Mouse (Mus musculus): ENCODE measurements around the gene Negr1. TPM values are rescaled to one million over a fixed set of nuclear protein-coding genes. Genes with fewer than 3 reads are reported as not detected.

Negr1 gene
- total RNA-seq, 2 experiments from 2014 or later = 0.56 TPM

GRCm38 (mm10) chr3:156606846-156607245 lies 45.3 kb downstream of the Negr1 start:
- Histone ChIP-seq H3K4me3 (no peak overlapping the region), H3K27ac (no peak overlapping the region)
- no peak for DNase-seq
- TF ChIP-seq CTCF (IDR thresholded peaks at IDR 0.05) = no peak
- intact Hi-C loops (cut with DNase I) = no loop called here

- no peak for TF ChIP-seq CTCF (IDR thresholded peaks at IDR 0.05)
- no peak overlapping the region for H3K4me3 ChIP-seq
- no peak overlapping the region for H3K27ac ChIP-seq
- DNase-seq = no peak
- intact Hi-C loops (cut with DNase I) = no loop called here
These were observed 58.3 kb downstream of the Negr1 start for GRCm38 (mm10) chr3:156619921-156620320.

GRCm38 (mm10) chr3:156628594-156628993 lies 67.0 kb downstream of the Negr1 start:
- DNase-seq = no peak
- intact Hi-C loops (cut with DNase I) = no loop called here
- Histone ChIP-seq H3K27ac (no peak overlapping the region), H3K4me3 (no peak overlapping the region)
- no peak for TF ChIP-seq CTCF (IDR thresholded peaks at IDR 0.05)

- no peak overlapping the region for H3K27ac ChIP-seq
- intact Hi-C loops (cut with DNase I) = no loop called here
- no peak for TF ChIP-seq CTCF (IDR thresholded peaks at IDR 0.05)
- H3K4me3 ChIP-seq = no peak overlapping the region
- DNase-seq = no peak
These were observed 71.3 kb downstream of the Negr1 start for GRCm38 (mm10) chr3:156632942-156633341.

GRCm38 (mm10) chr3:156639382-156639781 lies 77.8 kb downstream of the Negr1 start:
- no peak overlapping the region for H3K4me3 ChIP-seq
- no peak overlapping the region for H3K27ac ChIP-seq
- TF ChIP-seq CTCF (IDR thresholded peaks at IDR 0.05) = no peak
- DNase-seq = no peak
- intact Hi-C loops (cut with DNase I) = no loop called here

GRCm38 (mm10) chr3:156643710-156644363 lies 82.2 kb downstream of the Negr1 start:
- intact Hi-C loops (cut with DNase I) = no loop called here
- Histone ChIP-seq H3K27ac (no peak overlapping the region), H3K4me3 (no peak overlapping the region)
- peak; percentile 56 for TF ChIP-seq CTCF (IDR thresholded peaks at IDR 0.05)
- DNase-seq = no peak

- DNase-seq = no peak
- no peak overlapping the region for H3K4me3 ChIP-seq
- no peak for TF ChIP-seq CTCF (IDR thresholded peaks at IDR 0.05)
- intact Hi-C loops (cut with DNase I) = no loop called here
- no peak overlapping the region for H3K27ac ChIP-seq
These were observed 86.8 kb downstream of the Negr1 start for GRCm38 (mm10) chr3:156648378-156648777.

GRCm38 (mm10) chr3:156662553-156662952 lies 101.0 kb downstream of the Negr1 start:
- DNase-seq = no peak
- H3K4me3 ChIP-seq = no peak overlapping the region
- intact Hi-C loops (cut with DNase I) = no loop called here

GRCm38 (mm10) chr3:156672560-156672959 lies 111.0 kb downstream of the Negr1 start:
- intact Hi-C loops (cut with DNase I) = no loop called here
- no peak for DNase-seq
- Histone ChIP-seq H3K27ac (no peak overlapping the region), H3K4me3 (no peak overlapping the region)
- TF ChIP-seq CTCF (IDR thresholded peaks at IDR 0.05) = no peak

More at GRCm38 (mm10) chr3:156662553-156662952, 101.0 kb downstream of the Negr1 start:
- no peak for TF ChIP-seq CTCF (IDR thresholded peaks at IDR 0.05)
- no peak overlapping the region for H3K27ac ChIP-seq

GRCm38 (mm10) chr3:156690059-156690605 lies 128.5 kb downstream of the Negr1 start:
- no peak overlapping the region for H3K4me3 ChIP-seq
- DNase-seq = no peak
- no peak for TF ChIP-seq CTCF (IDR thresholded peaks at IDR 0.05)
- H3K27ac ChIP-seq = no peak overlapping the region
- intact Hi-C loops (cut with DNase I) = no loop called here

GRCm38 (mm10) chr3:156698687-156699086 lies 137.1 kb downstream of the Negr1 start:
- intact Hi-C loops (cut with DNase I) = no loop called here
- H3K27ac ChIP-seq = no peak overlapping the region
- no peak for TF ChIP-seq CTCF (IDR thresholded peaks at IDR 0.05)
- DNase-seq = no peak
- H3K4me3 ChIP-seq = no peak overlapping the region

- intact Hi-C loops (cut with DNase I) = no loop called here
- H3K27ac ChIP-seq = no peak overlapping the region
- H3K4me3 ChIP-seq = no peak overlapping the region
- no peak for TF ChIP-seq CTCF (IDR thresholded peaks at IDR 0.05)
- DNase-seq = no peak
These were observed 141.6 kb downstream of the Negr1 start for GRCm38 (mm10) chr3:156703241-156703640.

- intact Hi-C loops (cut with DNase I) = no loop called here
- no peak for DNase-seq
- H3K4me3 ChIP-seq = no peak overlapping the region
- no peak overlapping the region for H3K27ac ChIP-seq
- TF ChIP-seq CTCF (IDR thresholded peaks at IDR 0.05) = no peak
These were observed 148.6 kb downstream of the Negr1 start for GRCm38 (mm10) chr3:156710240-156710639.

GRCm38 (mm10) chr3:156710693-156711092 lies 149.1 kb downstream of the Negr1 start:
- H3K27ac ChIP-seq = no peak overlapping the region
- no peak for TF ChIP-seq CTCF (IDR thresholded peaks at IDR 0.05)
- intact Hi-C loops (cut with DNase I) = no loop called here
- no peak for DNase-seq
- no peak overlapping the region for H3K4me3 ChIP-seq

Data from gastrocnemius, adult 2 months (tissue).